Mouse (Mus musculus) G1E (cell line): ENCODE data around the gene Prtn3. TPM values are rescaled to one million over a fixed set of nuclear protein-coding genes. Genes with fewer than 3 reads are reported as not detected.
A peak's percentile ranks its signal among the peaks of the same experiment; 100 is the strongest.

Source experiments
- ATAC-seq: 2 replicates; pipeline ENCODE4 v1.8.0; 2016; ENCODE audit warnings: mild to moderate bottlenecking; ENCODE audit not compliant: insufficient number of reproducible peaks, poor library complexity, low FRiP score, severe bottlenecking; ENCODE audit errors: extremely low read depth
- DNase-seq: peaks from one replicate; pipeline ENCODE4 v3.0.0; 2012; ENCODE audit warnings: low spot score
- H3K27me3 ChIP-seq: 2 replicates; pipeline ENCODE4 v1.6.1; 2012; ENCODE audit warnings: mild to moderate bottlenecking, low read length, inconsistent platforms; ENCODE audit not compliant: insufficient read depth
- H3K36me3 ChIP-seq: replicated peaks from 2 replicates; pipeline ENCODE3; 2012; ENCODE audit warnings: mild to moderate bottlenecking, inconsistent platforms
- H3K4me1 ChIP-seq: 2 replicates; pipeline ENCODE4 v1.6.1; 2012; ENCODE audit warnings: low read depth, low read length, inconsistent platforms, mixed read lengths; ENCODE audit not compliant: insufficient read depth
- H3K4me3 ChIP-seq: 2 replicates; pipeline ENCODE4 v1.5.1; 2012; ENCODE audit warnings: low read depth, mild to moderate bottlenecking, inconsistent platforms, low read length, moderate library complexity, mixed read lengths
- H3K9me3 ChIP-seq: replicated peaks from 2 replicates; pipeline ENCODE4 v1.6.1; 2012; ENCODE audit warnings: inconsistent platforms
- CTCF ChIP-seq: IDR thresholded peaks from 2 replicates; pipeline ENCODE4 v1.5.1; 2012; ENCODE audit warnings: low read depth, low read length, inconsistent platforms, mixed read lengths
- GATA1 ChIP-seq: IDR thresholded peaks from 2 replicates; pipeline ENCODE4 v1.6.1; 2012; ENCODE audit warnings: borderline replicate concordance, low read length, inconsistent platforms, mixed read lengths
- GATA2 ChIP-seq: IDR thresholded peaks from 2 replicates; pipeline ENCODE4 v1.6.1; 2012; ENCODE audit warnings: low read depth, low read length, inconsistent platforms, borderline replicate concordance
- POLR2AphosphoS5 ChIP-seq: IDR thresholded peaks from 2 replicates; pipeline ENCODE4 v1.6.1; 2012; ENCODE audit warnings: low read depth, low read length, inconsistent platforms; ENCODE audit not compliant: insufficient replicate concordance
- TAL1 ChIP-seq: conservative IDR thresholded peaks from 2 replicates; pipeline ENCODE4 v1.6.1; 2012; ENCODE audit warnings: low read depth, low read length, inconsistent platforms, mixed read lengths
- polyA plus RNA-seq: library from polyadenylated mRNA; stranded (reverse); fragments of >175 nt; gene quantifications from 2 replicates; pipeline ENCODE4 v1.2.3, GENCODE M21; 2012
- total RNA-seq, 2 experiments: library from RNA; stranded (forward) in 1 of 2; stranded (reverse) in 1 of 2; fragments of 200-1000 nt in 1 of 2; fragments of >200 nt in 1 of 2; fragmentation: Nextera tagmentation in 1 of 2; gene quantifications; 2 replicates each; pipeline ENCODE4 v1.2.3; 2014 to 2017

The Prtn3 gene
- total and polyA plus RNA-seq, 3 experiments: 0.49 to 2.0 TPM; not detected in 1

DNA sequence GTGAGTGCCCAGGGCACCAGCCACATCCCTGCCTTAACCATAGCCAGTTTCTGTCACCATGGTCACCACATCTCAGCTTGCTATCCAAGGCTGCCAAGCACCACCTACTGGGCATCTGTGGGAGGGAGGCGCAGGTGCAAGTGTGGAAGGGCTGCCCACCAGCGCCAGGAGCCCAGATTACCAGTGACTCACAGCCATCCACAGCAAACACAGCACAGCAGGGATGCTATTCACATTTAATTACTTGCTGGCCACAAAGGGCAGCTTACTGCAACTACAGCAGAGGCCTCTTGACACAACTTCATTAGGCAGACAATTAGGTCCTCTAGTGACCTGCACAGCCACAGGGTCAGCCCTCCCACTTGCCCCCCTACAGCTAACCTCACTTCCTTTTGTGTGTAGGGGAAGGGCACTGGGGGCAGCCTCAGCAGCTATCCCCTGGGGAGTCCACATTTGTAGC is 26.7 kb downstream of the Prtn3 start:
- no peaks in the 10 kb centered on the region; the same call in 1 of the 2 replicates for H3K27me3 ChIP-seq
- no peaks in the 10 kb centered on the region for H3K9me3 ChIP-seq
- no peak for DNase-seq
- H3K4me1 ChIP-seq: peaks cover 29% of the 10 kb centered on the region
- no peak for ATAC-seq
- no peak overlapping the region for H3K4me3 ChIP-seq
- H3K36me3 ChIP-seq: peaks cover 92% of the 10 kb centered on the region
- TF ChIP-seq GATA1 (no peak), TAL1 (no peak), POLR2AphosphoS5 (no peak), CTCF (no peak), GATA2 (no peak)

DNA sequence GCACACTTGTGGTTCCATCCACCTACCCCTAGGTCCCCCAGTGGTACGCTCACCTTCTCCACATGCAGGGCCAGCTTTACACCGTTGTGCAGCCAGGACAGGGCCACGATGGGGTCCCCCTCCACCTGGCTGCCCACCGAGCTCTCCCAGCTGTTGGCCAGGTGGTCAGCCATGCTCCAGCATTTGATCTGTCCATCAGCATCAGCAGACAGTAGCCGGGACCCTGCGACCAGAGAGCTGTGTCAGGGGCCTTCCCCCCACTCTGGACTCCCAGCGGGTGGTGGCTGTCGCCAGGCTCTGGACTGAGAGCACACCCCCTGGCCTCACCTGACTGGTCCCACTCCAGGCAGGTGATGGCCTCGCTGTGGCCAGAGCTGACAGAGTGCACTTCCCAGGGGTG is 32.4 kb downstream of the Prtn3 start:
- Histone ChIP-seq H3K27me3 (no peaks in the 10 kb centered on the region), H3K9me3 (no peaks in the 10 kb centered on the region), H3K36me3 (peaks cover 80% of the 10 kb centered on the region), H3K4me1 (peaks cover 39% of the 10 kb centered on the region), H3K4me3 (no peak overlapping the region)
- ATAC-seq (no peak), DNase-seq (no peak)
- TF ChIP-seq CTCF: no peak
- TF ChIP-seq GATA1: no peak
- no peak for TF ChIP-seq GATA2
- no peak for TF ChIP-seq POLR2AphosphoS5

DNA sequence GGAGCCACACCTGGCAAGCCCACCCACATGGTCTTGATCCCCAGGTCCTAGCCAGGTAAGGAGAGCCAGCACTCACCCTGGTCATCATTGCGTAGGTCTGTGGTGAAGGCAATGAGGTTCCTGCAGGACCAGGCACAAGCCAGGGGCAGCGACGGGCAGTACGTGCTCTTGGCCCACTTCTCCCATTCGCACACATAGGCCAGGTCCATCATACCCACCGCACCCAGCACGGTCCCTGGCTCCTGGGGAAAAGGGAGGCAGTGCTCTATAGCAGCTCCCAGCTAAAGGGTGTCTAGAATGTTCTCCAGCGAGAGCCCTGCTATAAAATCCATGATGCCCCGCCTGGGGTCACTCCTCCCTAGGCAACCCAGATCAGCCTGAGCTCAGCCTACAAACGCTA is 33.1 kb downstream of the Prtn3 start:
- H3K36me3 ChIP-seq: peaks cover 80% of the 10 kb centered on the region

DNA sequence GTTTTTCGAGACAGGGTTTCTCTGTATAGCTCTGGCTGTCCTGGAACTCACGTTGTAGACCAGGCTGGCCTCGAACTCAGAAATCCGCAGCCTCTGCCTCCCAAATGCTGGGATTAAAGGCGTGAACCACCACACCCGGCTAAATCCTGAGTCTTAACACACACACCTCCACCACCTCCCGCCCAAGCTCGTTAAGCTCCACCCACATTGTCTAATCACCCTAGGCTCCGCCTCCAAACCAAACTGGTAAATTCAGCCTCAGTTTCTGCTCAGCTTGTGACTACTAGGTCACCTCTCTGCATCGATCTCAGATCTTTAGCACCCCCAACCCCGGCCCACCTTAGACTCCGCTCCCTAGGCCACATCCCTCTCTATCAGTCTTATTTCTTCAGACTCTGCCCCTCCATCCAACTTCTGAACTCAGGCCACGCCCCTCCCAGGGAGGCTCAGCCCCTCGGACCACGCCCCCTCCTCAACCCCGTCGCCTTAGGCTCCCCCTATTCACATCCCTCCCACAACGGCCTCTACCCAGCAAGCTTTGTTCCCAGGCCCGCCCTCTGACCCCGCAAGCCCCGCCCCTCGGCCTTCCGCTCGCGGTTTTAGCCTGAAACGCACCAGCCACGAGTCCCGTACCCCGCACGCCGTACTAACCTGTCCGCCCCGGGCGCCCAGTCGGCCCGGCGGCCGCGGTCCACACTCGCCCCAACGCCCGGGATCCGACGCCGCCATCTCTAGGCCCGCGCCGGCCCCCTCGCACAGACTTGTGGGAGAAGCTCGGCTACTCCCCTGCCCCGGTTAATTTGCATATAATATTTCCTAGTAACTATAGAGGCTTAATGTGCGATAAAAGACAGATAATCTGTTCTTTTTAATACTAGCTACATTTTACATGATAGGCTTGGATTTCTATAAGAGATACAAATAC is 34.2 kb downstream of the Prtn3 start, which contains the start of gene Med16:
Gene Med16 (minus strand): TSS at position 757 of the 925 bp plus-strand sequence.
- peak within 1 kb of the TSS; percentile 79 for H3K4me3 ChIP-seq
- peaks cover 51% of the 10 kb centered on the region for H3K4me1 ChIP-seq
- TF ChIP-seq GATA2 (no peak), TAL1 (no peak), CTCF (no peak), POLR2AphosphoS5 (no peak), GATA1 (no peak)
- H3K36me3 ChIP-seq: peaks cover 80% of the 10 kb centered on the region
- no peaks in the 10 kb centered on the region for H3K9me3 ChIP-seq
- ATAC-seq: peak; percentile 95
- peak; percentile 98 for DNase-seq
- H3K27me3 ChIP-seq: no peaks in the 10 kb centered on the region

More for the DNA sequence above, 33.1 kb downstream of the Prtn3 start:
- peaks cover 45% of the 10 kb centered on the region for H3K4me1 ChIP-seq
- ATAC-seq (no peak), DNase-seq (no peak)
- H3K27me3 ChIP-seq: no peaks in the 10 kb centered on the region
- peak overlapping the region; percentile 15; the same call in 1 of the 2 replicates for H3K4me3 ChIP-seq
- H3K9me3 ChIP-seq: no peaks in the 10 kb centered on the region
- no peak for TF ChIP-seq POLR2AphosphoS5
- TF ChIP-seq GATA2: no peak
- no peak for TF ChIP-seq TAL1
- no peak for TF ChIP-seq GATA1
- TF ChIP-seq CTCF: no peak

DNA sequence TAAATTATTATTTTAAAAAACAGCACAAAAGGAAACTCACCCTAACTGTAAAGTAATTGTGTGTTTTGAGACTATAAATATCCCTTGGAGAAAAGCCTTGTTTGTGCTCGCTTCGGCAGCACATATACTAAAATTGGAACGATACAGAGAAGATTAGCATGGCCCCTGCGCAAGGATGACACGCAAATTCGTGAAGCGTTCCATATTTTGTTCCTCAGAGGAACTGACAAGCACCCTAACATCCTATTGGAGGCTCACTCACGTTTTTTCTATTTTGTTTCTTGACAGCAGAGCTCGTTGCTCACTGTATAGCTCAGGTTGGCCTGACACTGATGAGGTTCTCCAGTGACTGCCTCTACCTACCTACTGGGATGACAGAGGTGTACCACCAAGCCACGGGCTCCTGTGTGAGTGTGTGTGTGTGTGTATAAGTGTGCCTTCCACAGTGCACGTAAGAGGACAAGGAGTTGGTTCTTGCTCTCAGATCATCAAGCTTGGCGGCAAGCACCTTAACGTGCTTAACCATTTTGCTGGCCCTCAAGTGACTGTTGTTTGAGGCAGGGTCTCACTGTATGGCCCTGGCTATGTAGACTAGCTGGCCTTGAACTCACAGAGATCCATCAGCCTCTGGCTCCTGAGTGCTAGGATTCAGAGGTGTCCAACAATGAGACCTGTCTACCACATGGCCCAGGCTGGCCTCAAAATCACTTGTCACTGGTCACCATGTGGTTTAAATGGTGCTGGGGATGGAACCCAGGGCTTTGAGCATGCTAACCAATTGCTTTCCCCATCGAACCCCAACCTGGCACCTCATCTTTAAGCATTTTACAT is 35.0 kb downstream of the Prtn3 start:
- Histone ChIP-seq H3K9me3 (no peaks in the 10 kb centered on the region), H3K4me1 (peaks cover 59% of the 10 kb centered on the region), H3K27me3 (no peaks in the 10 kb centered on the region), H3K36me3 (peaks cover 82% of the 10 kb centered on the region), H3K4me3 (peak overlapping the region; percentile 10; the same call in 1 of the 2 replicates)
- DNase-seq: peak; percentile 35
- ATAC-seq: no peak
- TF ChIP-seq POLR2AphosphoS5: peak; percentile 78; the same call in 1 of the 2 replicates
- no peak for TF ChIP-seq GATA1

DNA sequence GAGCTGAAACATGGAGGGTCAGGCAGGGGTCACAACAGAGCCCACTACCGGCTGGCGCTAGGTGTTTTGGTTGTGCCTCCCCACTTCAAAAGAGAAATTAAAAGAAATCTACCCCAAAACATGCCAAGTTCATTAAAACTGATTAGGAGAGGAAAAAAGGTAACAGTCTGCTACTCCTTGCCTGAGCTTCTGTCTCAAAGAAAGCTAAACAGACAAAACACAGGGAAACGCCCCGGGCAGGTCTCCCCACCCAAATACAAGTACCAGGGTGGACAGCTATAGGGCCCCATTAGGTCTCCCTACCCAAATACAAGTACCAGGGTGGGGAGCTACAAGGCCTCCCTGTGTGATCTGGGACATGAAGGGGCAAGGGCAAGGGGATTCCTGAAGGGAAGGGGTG is 36.3 kb downstream of the Prtn3 start, which contains the start of gene Gm26602:
Gene Gm26602 (plus strand): TSS at position 301 of the 400 bp plus-strand sequence.
- DNase-seq (no peak), ATAC-seq (no peak)
- no peaks in the 10 kb centered on the region for H3K27me3 ChIP-seq
- no peak for TF ChIP-seq CTCF
- TF ChIP-seq TAL1: no peak
- TF ChIP-seq POLR2AphosphoS5: no peak
- TF ChIP-seq GATA2: no peak
- no peak for TF ChIP-seq GATA1
- no peaks in the 10 kb centered on the region for H3K9me3 ChIP-seq
- peaks cover 72% of the 10 kb centered on the region for H3K4me1 ChIP-seq
- H3K36me3 ChIP-seq: peaks cover 74% of the 10 kb centered on the region
- no peak within 1 kb of the TSS for H3K4me3 ChIP-seq
